Mouse (Mus musculus) kidney, adult 9 months (tissue): Measurements from ENCODE around the gene 2010111I01Rik.

Experiments used
- DNase-seq: peaks from one replicate; pipeline ENCODE4 v3.0.0; 2022

The 2010111I01Rik gene

GRCm38 (mm10) chr13:63170282-63171073 lies 205.8 kb downstream of the 2010111I01Rik start:
- DNase-seq: no peak

DNA sequence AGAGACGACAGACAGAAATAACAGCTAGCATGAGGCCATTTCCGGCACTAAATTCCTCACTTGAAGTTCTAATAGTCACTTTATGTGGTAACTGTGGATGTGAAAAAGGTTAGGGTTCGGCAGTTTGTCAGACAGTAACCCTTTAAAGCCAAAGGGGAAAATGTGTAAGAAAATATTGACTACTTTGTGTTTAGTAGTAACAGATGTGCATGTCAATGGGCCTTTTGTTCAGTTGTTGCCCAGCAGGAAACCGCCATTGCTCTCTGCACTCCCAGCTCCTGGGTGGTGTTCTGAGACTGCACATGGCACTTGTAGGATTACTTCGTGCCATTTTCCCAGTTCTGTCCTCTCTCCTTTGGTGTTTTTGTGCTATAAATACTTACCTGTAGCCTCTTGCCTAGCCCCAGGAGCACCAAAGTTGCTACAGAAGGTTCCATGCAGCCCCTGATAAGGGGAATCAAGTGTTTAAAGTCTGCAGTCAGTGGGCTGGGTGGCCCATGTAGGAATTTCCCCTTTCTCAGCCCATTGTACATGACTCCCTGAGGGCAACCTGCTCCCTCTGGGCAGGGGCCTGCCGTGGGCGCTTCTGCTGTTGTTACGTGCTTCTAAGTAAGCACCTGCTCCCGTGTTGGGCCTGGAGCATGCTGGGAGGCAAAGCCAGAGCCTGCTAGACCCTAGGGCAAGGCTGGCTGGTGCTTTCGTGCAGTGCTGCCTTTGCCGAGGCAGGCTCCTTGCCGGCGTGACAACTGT lies 206.8 kb downstream of the 2010111I01Rik start:
- no peak for DNase-seq

DNA sequence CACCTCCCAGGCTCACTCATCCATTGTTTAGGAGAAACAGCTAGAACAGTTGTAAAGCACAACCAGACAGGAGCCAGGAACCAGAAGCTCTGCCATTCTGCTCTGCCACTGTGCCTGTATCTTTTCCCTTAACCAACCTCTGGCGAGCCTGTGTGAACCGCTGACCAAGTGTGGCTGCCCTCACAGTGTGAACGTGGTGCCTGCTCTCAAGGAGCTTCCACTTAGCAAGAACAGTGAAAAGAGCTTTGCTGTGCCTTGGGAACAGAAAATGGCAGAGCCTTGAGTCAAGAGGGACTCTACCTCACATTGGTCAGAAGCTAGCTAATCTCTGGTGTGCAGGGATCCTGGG lies 207.4 kb downstream of the 2010111I01Rik start:
- no peak for DNase-seq

DNA sequence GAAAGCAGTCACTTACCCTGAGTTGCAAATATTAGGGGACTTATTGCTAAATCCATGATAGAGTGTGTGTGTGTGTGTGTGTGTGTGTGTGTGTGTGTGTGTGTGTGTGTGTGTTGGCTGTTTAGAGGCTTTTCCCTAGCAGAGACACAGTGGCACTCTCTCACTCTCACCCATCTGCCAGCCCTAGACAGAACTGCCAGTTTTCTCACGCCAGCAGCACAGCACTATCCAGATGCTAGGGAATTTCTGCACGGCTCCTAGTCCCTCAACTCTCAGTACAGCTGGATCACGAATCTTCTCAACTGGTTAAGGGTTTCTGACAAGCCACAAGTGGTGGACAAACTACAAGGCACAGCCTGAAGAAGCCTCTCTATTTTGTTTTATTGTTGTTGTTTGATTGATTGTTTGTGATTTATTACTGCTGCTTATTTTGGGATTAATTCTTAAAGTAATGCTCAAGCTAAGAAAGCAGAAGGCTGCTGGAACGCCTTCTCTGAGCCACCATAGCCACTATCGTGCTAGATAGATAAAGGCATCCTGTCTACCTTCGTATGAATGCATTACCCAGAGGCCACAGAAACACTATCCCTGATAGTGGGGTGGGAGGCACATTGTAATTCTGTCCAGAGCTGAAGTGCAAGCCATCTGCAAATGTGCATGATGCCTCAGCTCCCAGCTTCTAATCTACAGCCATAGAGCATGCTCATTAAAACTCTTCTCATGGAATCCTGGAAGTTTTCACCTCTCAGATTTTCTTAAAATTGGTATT lies 209.7 kb downstream of the 2010111I01Rik start:
- no peak for DNase-seq

DNA sequence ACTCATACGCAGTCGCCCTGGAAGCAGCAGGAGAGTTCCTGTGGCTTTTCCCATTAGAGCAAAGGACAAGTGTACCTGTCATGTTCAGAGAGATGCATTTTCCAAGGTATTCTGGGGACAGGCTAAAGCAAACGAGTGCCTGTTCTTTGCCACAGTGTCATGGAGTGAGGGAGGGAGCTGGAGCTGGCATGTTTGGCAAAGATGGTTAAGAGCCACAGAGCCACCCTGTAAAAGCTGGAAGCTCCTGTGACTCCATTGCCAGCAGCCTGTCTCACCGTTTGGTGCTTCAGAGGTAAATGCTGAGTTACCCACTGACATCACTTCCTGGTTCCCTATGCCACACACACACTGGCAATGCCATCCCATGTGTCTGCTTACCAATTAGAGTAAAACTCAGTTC lies 211.4 kb downstream of the 2010111I01Rik start:
- no peak for DNase-seq

- no peak for DNase-seq
Observed at GRCm38 (mm10) chr13:63177232-63177631, 212.5 kb downstream of the 2010111I01Rik start.

DNA sequence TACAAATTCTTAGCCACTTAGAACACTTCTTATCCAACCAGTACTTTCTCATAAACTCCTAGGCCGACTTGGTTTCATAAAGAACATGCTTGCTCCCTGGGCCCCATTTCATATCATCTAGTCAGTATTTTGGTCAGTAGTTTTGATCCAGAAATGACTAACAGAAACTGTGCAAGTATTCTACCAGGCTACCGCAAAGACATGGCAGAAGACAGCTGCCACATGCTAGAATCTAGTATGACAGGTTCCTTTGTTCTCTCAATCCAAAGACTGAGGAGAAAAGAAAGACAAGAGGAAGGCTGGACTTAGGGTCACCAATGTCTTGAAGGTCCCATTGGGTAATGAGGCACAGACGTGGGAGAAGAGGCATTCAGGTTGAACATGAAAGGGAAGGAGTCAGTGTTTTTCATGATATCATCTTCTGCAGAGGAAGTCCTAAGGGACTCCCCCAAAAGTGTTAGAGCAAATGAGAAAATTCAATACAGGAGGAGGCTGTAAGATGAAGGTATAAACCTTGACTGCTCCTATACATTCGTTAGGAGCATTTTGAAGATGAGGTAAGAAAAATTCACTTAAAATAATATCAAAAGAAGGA lies 216.0 kb downstream of the 2010111I01Rik start:
- DNase-seq: no peak

GRCm38 (mm10) chr13:63184946-63185345 lies 220.3 kb downstream of the 2010111I01Rik start:
- no peak for DNase-seq

DNA sequence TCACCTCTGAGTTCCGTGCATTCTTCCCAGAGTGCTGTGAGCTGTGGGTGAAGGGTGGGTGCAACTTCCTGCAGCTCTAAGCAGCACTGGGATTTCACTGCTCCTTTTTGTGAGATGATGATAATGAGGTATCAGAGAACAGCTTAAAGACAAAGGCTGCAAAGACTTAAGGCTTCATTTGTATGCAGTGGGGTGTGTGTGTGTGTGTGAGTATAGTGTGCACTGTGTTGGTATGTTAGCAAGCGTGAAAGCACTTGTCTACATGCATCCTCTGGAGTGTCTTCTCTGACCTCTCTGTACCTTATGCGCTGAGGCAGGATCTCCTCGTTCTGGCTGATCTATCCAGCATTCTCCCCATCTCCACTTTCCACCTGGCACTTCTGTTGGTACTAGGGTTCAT lies 221.5 kb downstream of the 2010111I01Rik start:
- DNase-seq: no peak

- no peak for DNase-seq
Observed at GRCm38 (mm10) chr13:63186642-63187041, 221.9 kb downstream of the 2010111I01Rik start.

- peak; percentile 74 for DNase-seq
Observed at GRCm38 (mm10) chr13:63187145-63188143, 222.8 kb downstream of the 2010111I01Rik start.

DNA sequence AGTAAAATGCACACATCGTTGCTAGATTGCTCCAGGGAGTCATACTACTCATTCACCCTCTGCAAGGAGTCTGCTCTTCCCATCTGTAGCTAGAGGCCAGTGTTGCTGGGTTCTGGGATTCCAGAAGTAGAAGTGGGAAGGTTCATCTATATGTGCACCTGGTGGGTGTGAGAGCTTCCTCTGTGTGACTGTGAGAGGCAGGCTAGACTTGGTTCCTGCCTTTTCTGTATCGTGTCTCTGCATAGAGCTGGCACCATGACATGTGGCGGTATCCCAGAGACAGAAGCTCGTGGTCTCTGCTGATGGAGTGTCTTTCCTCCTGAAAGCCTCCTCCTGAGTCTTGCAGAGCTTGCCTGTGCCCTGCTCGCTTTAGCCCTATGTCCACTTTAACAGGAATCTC lies 223.6 kb downstream of the 2010111I01Rik start:
- DNase-seq: peak; percentile 20

DNA sequence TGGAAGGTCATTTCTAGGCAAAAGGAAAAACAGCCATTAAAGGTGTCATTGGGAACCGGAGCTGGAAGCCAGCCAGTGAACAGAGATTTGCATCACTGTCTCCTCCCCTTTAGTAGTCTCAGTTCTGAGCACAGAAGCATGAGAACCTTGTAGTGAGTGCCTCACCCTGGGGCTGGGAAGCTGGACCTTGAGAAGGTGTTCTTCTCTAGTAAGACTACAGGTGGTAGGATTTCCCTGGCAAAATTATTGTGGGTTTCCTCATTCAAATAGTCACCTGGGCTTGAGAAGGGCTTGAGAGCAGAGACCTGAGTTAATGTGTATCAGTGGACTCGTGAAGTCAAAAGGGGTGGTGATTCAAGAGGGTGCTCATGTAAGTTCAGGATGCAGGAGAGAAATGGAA lies 224.1 kb downstream of the 2010111I01Rik start:
- peak; percentile 83 for DNase-seq

DNA sequence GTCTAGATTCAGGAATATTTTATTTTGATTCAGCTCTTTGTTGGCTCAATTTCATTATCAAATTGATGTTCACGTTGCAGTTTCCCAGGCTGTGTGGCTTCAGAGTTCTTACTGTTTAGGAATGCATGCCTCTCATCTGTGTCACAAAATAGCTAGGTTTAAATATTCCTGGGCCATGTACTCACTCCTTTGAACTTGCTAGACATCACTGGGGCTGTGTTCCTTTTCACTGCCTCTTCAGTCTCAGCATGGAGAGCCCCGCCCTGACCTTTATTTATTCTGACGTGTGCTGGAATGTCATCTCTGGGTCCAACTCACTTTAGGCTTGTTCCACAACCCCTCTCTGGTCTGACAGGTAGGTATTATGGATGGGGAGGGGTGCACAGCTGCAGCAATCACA lies 228.7 kb downstream of the 2010111I01Rik start:
- no peak for DNase-seq

GRCm38 (mm10) chr13:63198038-63198437 lies 233.3 kb downstream of the 2010111I01Rik start:
- DNase-seq: no peak

DNA sequence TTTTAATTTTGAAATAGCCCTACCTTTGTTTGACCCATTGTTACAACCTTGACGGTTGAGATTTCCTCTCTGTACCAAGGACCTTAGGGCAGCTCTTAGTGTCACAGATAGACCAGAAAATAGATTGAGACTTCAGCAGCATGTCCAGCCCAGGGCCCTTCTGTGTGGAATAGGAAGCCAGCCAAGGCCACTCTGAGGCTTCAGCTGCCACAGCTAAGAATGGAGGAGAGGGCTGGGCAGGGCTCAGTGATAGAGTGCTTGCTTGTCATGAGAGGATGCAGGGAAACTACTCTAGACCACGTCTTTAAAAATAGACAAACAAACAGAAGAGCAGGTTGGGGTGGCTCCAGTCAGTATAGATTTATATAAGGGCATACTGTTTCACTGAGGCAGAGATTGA lies 234.9 kb downstream of the 2010111I01Rik start:
- DNase-seq: no peak

DNA sequence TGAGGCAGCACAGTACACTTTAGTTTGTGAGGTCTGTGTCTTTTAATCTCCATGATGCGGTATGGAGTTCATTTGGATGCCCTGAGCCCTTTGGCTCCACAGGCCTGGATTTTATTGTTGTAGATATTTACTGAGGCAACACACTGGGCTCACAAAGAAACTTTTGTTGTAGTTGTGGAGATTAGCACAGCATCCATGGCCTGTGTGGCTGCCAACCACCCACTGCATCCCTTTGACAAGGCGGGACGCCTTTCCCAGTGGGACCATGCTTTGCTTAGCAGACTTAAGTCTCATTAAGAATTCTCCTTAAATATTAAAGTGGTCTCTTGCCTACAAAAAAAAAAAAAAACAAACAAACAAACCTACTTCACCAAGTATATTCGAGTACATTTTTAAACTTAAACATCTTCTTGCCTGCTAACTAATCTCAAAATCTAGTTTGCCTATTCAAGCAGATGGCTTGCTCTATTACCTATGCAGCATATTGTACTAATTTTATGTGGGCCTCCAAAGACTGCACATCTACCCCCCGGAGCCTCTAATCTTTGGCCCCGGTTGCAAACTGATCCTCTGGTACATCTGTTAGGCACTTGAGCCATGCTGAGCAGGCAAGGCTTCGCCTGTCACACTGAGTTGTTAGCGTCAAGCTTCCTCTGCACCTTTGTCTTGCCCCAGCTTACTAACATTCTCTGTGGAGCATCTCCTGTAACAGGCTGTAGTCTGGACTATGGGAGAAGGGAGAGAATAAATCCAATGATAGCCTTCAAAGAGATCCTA lies 239.0 kb downstream of the 2010111I01Rik start:
- DNase-seq: no peak

- DNase-seq: no peak
Observed at GRCm38 (mm10) chr13:63205750-63206149, 241.1 kb downstream of the 2010111I01Rik start.

GRCm38 (mm10) chr13:63206396-63206795 lies 241.7 kb downstream of the 2010111I01Rik start:
- DNase-seq: no peak

DNA sequence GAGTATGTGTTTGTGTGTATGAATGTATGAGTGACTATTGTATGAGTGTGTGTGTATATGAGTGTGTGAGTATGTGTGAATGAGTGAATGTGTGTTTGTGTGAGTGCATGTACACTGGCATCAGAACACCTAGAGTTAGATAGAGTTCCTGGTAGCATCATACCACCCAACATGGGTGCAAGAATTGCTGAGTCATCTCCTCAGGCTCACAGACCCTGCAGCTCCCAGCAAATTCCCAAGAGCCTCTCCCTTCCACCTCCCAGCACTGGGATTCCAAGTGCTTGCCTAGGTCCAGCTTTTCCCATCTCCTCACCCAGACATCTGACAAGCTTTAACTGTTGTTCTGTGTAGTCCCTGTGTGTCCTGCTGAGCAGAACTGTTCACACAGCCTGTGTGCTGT lies 251.8 kb downstream of the 2010111I01Rik start:
- no peak for DNase-seq
